Mouse (Mus musculus) limb, embryonic 12.5 days (tissue): ENCODE results near the gene Olfr293. TPM values are rescaled to one million over a fixed set of nuclear protein-coding genes. Genes with fewer than 3 reads are reported as not detected.

ENCODE experiments used
- ATAC-seq: fragments of 200-750 bp; cut with Nextera tagmentation; 2 replicates; pipeline ENCODE4 v1.8.0; 2017; ENCODE audit warnings: low read depth, moderate TSS enrichment; ENCODE audit not compliant: insufficient number of reproducible peaks, insufficient read depth, low FRiP score, low TSS enrichment
- H3K27ac ChIP-seq: fragments of 300-500 bp; sonication (generic); 2 replicates; pipeline ENCODE4 v1.5.1; 2016; ENCODE audit warnings: mild to moderate bottlenecking, moderate library complexity
- H3K27me3 ChIP-seq: fragments of 300-500 bp; sonication (generic); 2 replicates; pipeline ENCODE4 v1.6.1; 2016; ENCODE audit warnings: mild to moderate bottlenecking, moderate library complexity
- H3K36me3 ChIP-seq: fragments of 300-500 bp; sonication (generic); 2 replicates; pipeline ENCODE4 v1.6.1; 2016; ENCODE audit warnings: mild to moderate bottlenecking, moderate library complexity
- H3K4me1 ChIP-seq: fragments of 300-500 bp; sonication (generic); replicated peaks from 2 replicates; pipeline ENCODE4 v1.6.1; 2016
- H3K4me2 ChIP-seq: fragments of 300-500 bp; sonication (generic); 2 replicates; pipeline ENCODE4 v1.6.1; 2016; ENCODE audit warnings: mild to moderate bottlenecking, moderate library complexity
- H3K4me3 ChIP-seq: fragments of 300-500 bp; sonication (generic); replicated peaks from 2 replicates; pipeline ENCODE4 v1.5.1; 2016; ENCODE audit warnings: mild to moderate bottlenecking
- H3K9ac ChIP-seq: fragments of 300-500 bp; sonication (generic); replicated peaks from 2 replicates; pipeline ENCODE4 v1.6.1; 2016; ENCODE audit warnings: mild to moderate bottlenecking, moderate library complexity
- H3K9me3 ChIP-seq: fragments of 300-500 bp; sonication (generic); 2 replicates; pipeline ENCODE4 v1.6.1; 2016; ENCODE audit warnings: mild to moderate bottlenecking, moderate library complexity
- WGBS: fragments of 180-500 bp; shearing (Covaris S2); methylation state at CpG from one replicate; pipeline ENCODE4 v1.1.7; 2016; 5-methylcytosine and 5-hydroxymethylcytosine counted together
- polyA plus RNA-seq: library from polyadenylated mRNA; unstranded; fragments of >200 nt; fragmentation: Nextera tagmentation; extraction: Ambion mirVana; gene quantifications from 2 replicates; pipeline ENCODE4 v1.2.1, GENCODE M21; 2016

Gene Olfr293
- polyA plus RNA-seq, result not detected in 2 replicates

DNA sequence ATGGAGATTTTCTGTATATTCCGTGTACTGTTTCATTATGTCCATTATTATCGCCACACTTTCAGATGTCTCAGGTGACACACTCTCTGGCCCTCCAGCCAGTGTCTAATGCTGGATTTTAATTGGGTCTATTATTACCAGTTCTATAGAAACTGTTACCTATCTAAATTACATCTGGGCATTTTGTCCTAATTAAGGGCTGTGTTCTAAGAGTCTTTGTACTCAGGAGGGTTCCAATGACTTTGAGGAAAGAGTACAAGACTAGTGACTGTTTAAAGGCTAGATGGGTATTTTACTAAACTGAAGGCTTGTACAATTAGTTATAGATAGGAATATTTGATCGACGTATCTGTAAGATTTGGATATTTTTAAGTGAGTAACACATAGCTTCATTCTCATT is at the start of gene Olfr293:
Gene Olfr293 (plus strand): TSS at position 301 of the 400 bp plus-strand sequence.
- no peaks in the 10 kb centered on the region for H3K9me3 ChIP-seq
- no peak within 1 kb of the TSS for H3K4me3 ChIP-seq
- 88% methylated on average over 4 of the region's 4 CpGs for WGBS
- no peak for ATAC-seq
- no peak within 1 kb of the TSS for H3K4me2 ChIP-seq
- H3K36me3 ChIP-seq, result no peaks in the 10 kb centered on the region
- H3K27me3 ChIP-seq, result no peaks in the 10 kb centered on the region
- H3K4me1 ChIP-seq, result no peaks in the 10 kb centered on the region
- no peak within 1 kb of the TSS for H3K27ac ChIP-seq
- no peak within 1 kb of the TSS for H3K9ac ChIP-seq

DNA sequence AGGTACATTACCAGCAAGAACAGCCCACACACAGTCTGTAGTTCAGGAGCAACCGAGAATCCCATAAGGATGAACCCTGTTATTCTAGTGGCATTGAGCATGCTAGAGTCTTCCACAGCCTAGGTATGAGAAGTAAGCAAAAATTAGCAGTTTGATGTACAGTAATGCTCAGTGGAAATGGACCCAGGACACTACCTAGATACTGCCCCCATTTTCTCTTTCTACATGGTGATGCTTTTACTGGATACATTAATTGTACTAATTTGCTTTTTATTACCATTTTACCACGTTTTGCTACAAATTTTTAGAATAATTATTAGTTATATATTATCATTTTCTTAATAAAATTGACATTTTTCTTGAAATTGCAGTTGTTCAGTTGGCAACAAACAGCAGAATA is 32.3 kb upstream of the Olfr293 start, which contains the start of gene Olfr294:
Gene Olfr294 (minus strand): TSS at position 101 of the 400 bp plus-strand sequence.
- H3K9me3 ChIP-seq, result no peaks in the 10 kb centered on the region
- 60% methylated on average over 2 of the region's 2 CpGs for WGBS
- no peaks in the 10 kb centered on the region for H3K27me3 ChIP-seq
- no peaks in the 10 kb centered on the region for H3K36me3 ChIP-seq
- no peak within 1 kb of the TSS for H3K4me3 ChIP-seq
- H3K27ac ChIP-seq, result no peak within 1 kb of the TSS
- H3K9ac ChIP-seq, result no peak within 1 kb of the TSS
- no peaks in the 10 kb centered on the region for H3K4me1 ChIP-seq
- no peak for ATAC-seq
- no peak within 1 kb of the TSS for H3K4me2 ChIP-seq

DNA sequence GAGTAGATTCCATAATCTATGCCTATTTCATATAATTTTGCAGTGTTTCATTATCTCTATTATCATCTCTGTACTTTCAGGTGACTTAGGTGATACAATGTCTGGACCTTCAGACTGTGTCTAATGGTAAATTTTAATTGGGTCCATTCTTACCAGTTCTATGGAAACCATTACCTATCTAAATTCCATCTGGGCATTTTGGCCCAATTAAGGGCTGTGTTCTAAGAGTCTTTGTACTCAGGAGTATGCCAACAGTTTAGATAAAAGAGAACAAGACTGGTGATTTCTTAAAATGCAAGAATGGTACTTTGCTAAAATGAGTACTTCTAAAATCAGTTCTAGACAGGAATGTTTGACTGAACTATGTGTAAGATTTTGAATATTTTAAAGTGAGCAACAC is 39.2 kb downstream of the Olfr293 start, which contains the start of gene Olfr292:
Gene Olfr292 (plus strand): TSS at position 301 of the 400 bp plus-strand sequence.
- Histone ChIP-seq H3K9ac (no peak within 1 kb of the TSS), H3K27me3 (no peaks in the 10 kb centered on the region), H3K4me1 (no peaks in the 10 kb centered on the region), H3K27ac (no peak within 1 kb of the TSS), H3K9me3 (no peaks in the 10 kb centered on the region), H3K4me3 (no peak within 1 kb of the TSS), H3K36me3 (no peaks in the 10 kb centered on the region), H3K4me2 (no peak within 1 kb of the TSS)
- no peak for ATAC-seq

Other genes starting within 250 kb of the Olfr293 start
- not detected in 2 replicates for gene Olfr301, start 245.2 kb upstream of the Olfr293 start, polyA plus RNA-seq
- gene Olfr299, start 189.1 kb upstream of the Olfr293 start, polyA plus RNA-seq, result not detected in 2 replicates
- not detected in 2 replicates for gene Olfr298, start 156.6 kb upstream of the Olfr293 start, polyA plus RNA-seq
- gene Olfr297, start 129.1 kb upstream of the Olfr293 start, polyA plus RNA-seq, result not detected in 2 replicates
- not detected in 2 replicates for gene Olfr295, start 65.2 kb upstream of the Olfr293 start, polyA plus RNA-seq
- gene Olfr294, start 32.4 kb upstream of the Olfr293 start, polyA plus RNA-seq, result not detected in 2 replicates
- gene Olfr292, start 39.3 kb downstream of the Olfr293 start, polyA plus RNA-seq, result not detected in 2 replicates
- 0.15 TPM in 1 of 2 replicates, not detected in the other for gene Folh1, start 126.9 kb downstream of the Olfr293 start, polyA plus RNA-seq
- not detected in 2 replicates for gene Vmn2r77, start 146.0 kb downstream of the Olfr293 start, polyA plus RNA-seq